In genomic region chr7:66741008-66741407, GRCm38 (mm10) we compare ENCODE assay signal across 17 mouse cellular contexts. TPM values are rescaled to one million over a fixed set of nuclear protein-coding genes. Genes with fewer than 3 reads are reported as not detected.
DNase-seq lines count a peak whose midpoint lies in the region; ATAC-seq lines count a peak whose summit lies in the region.
"Had no signal": no experiment of that assay in that cellular context is flagged by ENCODE, and none has a peak within 500 bp of the region (broad histone marks: within the 10 kb centered on the region; RNA-seq: fewer than 3 reads in every experiment).

No protein-coding gene starts in this region.

- DNase-seq in embryonic facial prominence, embryonic 14.5 days (ENCODE audit: low spot score) = no peak
- DNase-seq in embryonic facial prominence, embryonic 10.5 days (ENCODE audit: low spot score) = no peak
- no peak for DNase-seq in lung, adult 18-20 months
- DNase-seq in adipocyte (ENCODE audit: low spot score) = peak; percentile 29
- DNase-seq in gastrocnemius, adult 8-10 months (ENCODE audit: low spot score in 2 of 2) = no peak
- DNase-seq: B cell, adult 2 months; cerebellum, adult 2 months; gastrocnemius, postnatal 14 days; heart, postnatal 10 days; heart, postnatal 4 days; kidney, adult 18-20 months had no signal

- peak; percentile 60; the same call in 1 of the 2 replicates for ATAC-seq in embryonic facial prominence, embryonic 14.5 days (ENCODE audit: low read depth)
- peak; percentile 19; the same call in 1 of the 2 replicates for ATAC-seq in lung, embryonic 15.5 days (ENCODE audit: borderline replicate concordance, extremely low read depth, low FRiP score, low TSS enrichment)
- ATAC-seq: CD4-positive, CD25-positive, alpha-beta regulatory T cell, adult 4 months; forebrain, embryonic 15.5 days; intestine, embryonic 15.5 days had no signal

- H3K4me2 ChIP-seq in embryonic facial prominence, embryonic 14.5 days (ENCODE audit: low read depth, low read length) = no peak overlapping the region
- H3K4me2 ChIP-seq in lung, embryonic 15.5 days = no peak overlapping the region
- H3K4me2 ChIP-seq: forebrain, embryonic 15.5 days; hindbrain, embryonic 12.5 days; intestine, embryonic 15.5 days had no signal

- no peaks in the 10 kb centered on the region for H3K4me1 ChIP-seq in embryonic facial prominence, embryonic 14.5 days (ENCODE audit: control insufficient read depth, insufficient read depth, low read length)
- H3K4me1 ChIP-seq in embryonic facial prominence, embryonic 10.5 days = peaks cover 2% of the 10 kb centered on the region; the same call in 1 of the 2 replicates
- H3K4me1 ChIP-seq in lung, embryonic 15.5 days = peaks cover 4% of the 10 kb centered on the region; the same call in 1 of the 2 replicates
- H3K4me1 ChIP-seq: forebrain, embryonic 15.5 days had no signal

- 79% methylated on average over 5 of the region's 5 CpGs for WGBS in embryonic facial prominence, embryonic 14.5 days
- 87% methylated on average over 5 of the region's 5 CpGs for WGBS in embryonic facial prominence, embryonic 10.5 days
- 62% methylated on average over 5 of the region's 5 CpGs for WGBS in lung, embryonic 15.5 days

- no peak overlapping the region for H3K9ac ChIP-seq in embryonic facial prominence, embryonic 14.5 days (ENCODE audit: low read depth, low read length)
- no peak overlapping the region for H3K9ac ChIP-seq in lung, embryonic 15.5 days
- H3K9ac ChIP-seq: forebrain, embryonic 15.5 days; hindbrain, embryonic 12.5 days; intestine, embryonic 15.5 days had no signal

- no peak overlapping the region for H3K27ac ChIP-seq in embryonic facial prominence, embryonic 14.5 days (replicated peaks; ENCODE audit: low read depth, low read length)
- no peak overlapping the region for H3K27ac ChIP-seq in embryonic facial prominence, embryonic 10.5 days (replicated peaks)
- no peak overlapping the region for H3K27ac ChIP-seq in lung, embryonic 15.5 days
- H3K27ac ChIP-seq: forebrain, embryonic 15.5 days; hindbrain, embryonic 12.5 days; intestine, embryonic 15.5 days had no signal

- H3K27me3 ChIP-seq in embryonic facial prominence, embryonic 14.5 days (replicated peaks; ENCODE audit: control insufficient read depth, insufficient read depth, low read length) = no peaks in the 10 kb centered on the region
- H3K27me3 ChIP-seq in embryonic facial prominence, embryonic 10.5 days (replicated peaks; ENCODE audit: low read depth, poor library complexity, severe bottlenecking) = no peaks in the 10 kb centered on the region
- no peaks in the 10 kb centered on the region for H3K27me3 ChIP-seq in lung, embryonic 15.5 days
- H3K27me3 ChIP-seq: forebrain, embryonic 15.5 days; hindbrain, embryonic 12.5 days; intestine, embryonic 15.5 days had no signal

- no peaks in the 10 kb centered on the region for H3K36me3 ChIP-seq in embryonic facial prominence, embryonic 14.5 days (ENCODE audit: control insufficient read depth, insufficient read depth, low read length)
- H3K36me3 ChIP-seq in embryonic facial prominence, embryonic 10.5 days (replicated peaks) = no peaks in the 10 kb centered on the region
- H3K36me3 ChIP-seq in lung, embryonic 15.5 days = no peaks in the 10 kb centered on the region
- H3K36me3 ChIP-seq: forebrain, embryonic 15.5 days; hindbrain, embryonic 12.5 days; intestine, embryonic 15.5 days had no signal

- no peak overlapping the region for H3K4me3 ChIP-seq in embryonic facial prominence, embryonic 14.5 days (ENCODE audit: low read depth, low read length)
- no peak overlapping the region for H3K4me3 ChIP-seq in embryonic facial prominence, embryonic 10.5 days
- H3K4me3 ChIP-seq in lung, embryonic 15.5 days = no peak overlapping the region
- H3K4me3 ChIP-seq: forebrain, embryonic 15.5 days; hindbrain, embryonic 12.5 days; intestine, embryonic 15.5 days had no signal

- H3K9me3 ChIP-seq in embryonic facial prominence, embryonic 14.5 days (ENCODE audit: control insufficient read depth, low read length) = no peaks in the 10 kb centered on the region
- H3K9me3 ChIP-seq in embryonic facial prominence, embryonic 10.5 days = no peaks in the 10 kb centered on the region
- no peaks in the 10 kb centered on the region for H3K9me3 ChIP-seq in lung, embryonic 15.5 days
- H3K9me3 ChIP-seq: forebrain, embryonic 15.5 days; hindbrain, embryonic 12.5 days; intestine, embryonic 15.5 days had no signal

RNA-seq across cellular contexts. Expression of gene Cers3, which starts 2.3 kb away (rescaled TPM):
- polyA plus RNA-seq in embryonic facial prominence, embryonic 14.5 days (2014; fragmentation: Nextera tagmentation; extraction: Ambion mirVana) = 5.0 and 6.7 TPM in 2 replicates
- polyA plus RNA-seq in embryonic facial prominence, embryonic 10.5 days (2016; fragmentation: Nextera tagmentation; extraction: Ambion mirVana) = 0.88 and 1.3 TPM in 2 replicates
- polyA plus RNA-seq in lung, embryonic 15.5 days (2015; fragmentation: Nextera tagmentation; extraction: Ambion mirVana) = 5.5 and 5.6 TPM in 2 replicates
- total RNA-seq in gastrocnemius, adult 8-10 months (2022) = under 1 TPM in 2 of 4 experiments, not detected in 2; 0.25 to 0.51 TPM
- total RNA-seq: gastrocnemius, postnatal 14 days; MEL had no signal
- polyA plus RNA-seq: CD4-positive, CD25-positive, alpha-beta regulatory T cell, adult 4 months had no signal

RNA-seq across cellular contexts. Expression of gene Lins1, which starts 51.3 kb away (rescaled TPM):
- polyA plus RNA-seq in embryonic facial prominence, embryonic 14.5 days (2014; fragmentation: Nextera tagmentation; extraction: Ambion mirVana) = 21.8 and 22.4 TPM in 2 replicates
- 21.8 and 24.3 TPM in 2 replicates for polyA plus RNA-seq in embryonic facial prominence, embryonic 10.5 days (2016; fragmentation: Nextera tagmentation; extraction: Ambion mirVana)
- 16.1 and 17.3 TPM in 2 replicates for polyA plus RNA-seq in lung, embryonic 15.5 days (2015; fragmentation: Nextera tagmentation; extraction: Ambion mirVana)
- 1 to 10 TPM; 5.2 to 6.0 (median 5.6) TPM for total RNA-seq in gastrocnemius, adult 8-10 months (2022)

RNA-seq across cellular contexts. Expression of gene Asb7, which starts 51.6 kb away (rescaled TPM):
- polyA plus RNA-seq in embryonic facial prominence, embryonic 14.5 days (2014; fragmentation: Nextera tagmentation; extraction: Ambion mirVana) = 11.5 and 14.1 TPM in 2 replicates
- polyA plus RNA-seq in embryonic facial prominence, embryonic 10.5 days (2016; fragmentation: Nextera tagmentation; extraction: Ambion mirVana) = 18.2 and 20.1 TPM in 2 replicates
- polyA plus RNA-seq in lung, embryonic 15.5 days (2015; fragmentation: Nextera tagmentation; extraction: Ambion mirVana) = 15.4 and 15.8 TPM in 2 replicates
- 10 to 100 TPM in 1 of 4 experiments, 1 to 10 TPM in 3; 7.1 to 10.8 (median 9.2) TPM for total RNA-seq in gastrocnemius, adult 8-10 months (2022)
